Mouse (Mus musculus) CH12.LX (cell line): Measurements from ENCODE around the gene Atg101. TPM values are rescaled to one million over a fixed set of nuclear protein-coding genes. Genes with fewer than 3 reads are reported as not detected.

Experiments
- DNase-seq: peaks from one replicate; pipeline ENCODE4 v3.0.0-alpha.2; 2013; ENCODE audit errors: extremely low read depth
- H3K27ac ChIP-seq: 2 replicates; pipeline ENCODE4 v1.5.1; 2012; ENCODE audit warnings: low read depth, mild to moderate bottlenecking, control low read depth, moderate library complexity; ENCODE audit not compliant: insufficient read depth
- H3K27me3 ChIP-seq: replicated peaks from 2 replicates; pipeline ENCODE3; 2012; ENCODE audit warnings: inconsistent platforms
- H3K36me3 ChIP-seq, 2 experiments: replicated peaks in 1 of 2; 2 replicates each; pipeline versions ENCODE3 to v1.6.1; 2012; ENCODE audit warnings: inconsistent platforms in 1 of 2, low read length in 1 of 2, mild to moderate bottlenecking in 1 of 2, mixed read lengths in 1 of 2, moderate library complexity in 1 of 2; ENCODE audit not compliant: control insufficient read depth in 1 of 2, insufficient read depth in 1 of 2
- H3K4me1 ChIP-seq, 2 experiments: 2 replicates each; pipeline ENCODE4 v1.6.1; 2012; ENCODE audit warnings: inconsistent platforms in 1 of 2, moderate library complexity in 1 of 2; ENCODE audit not compliant: insufficient read depth in 2 of 2, control insufficient read depth in 1 of 2
- H3K4me2 ChIP-seq: 2 replicates; pipeline ENCODE4 v1.6.1; 2012; ENCODE audit warnings: low read depth, mild to moderate bottlenecking, control low read depth; ENCODE audit not compliant: poor library complexity, insufficient read depth, severe bottlenecking
- H3K4me3 ChIP-seq, 3 experiments: fragments of 150-350 bp in 1 of 3; sonication (generic) in 1 of 3; replicated peaks in 1 of 3; 2 replicates each; pipeline versions ENCODE3 to v1.5.1; 2011 to 2012; ENCODE audit warnings: low read depth in 2 of 3, low read length in 2 of 3, mild to moderate bottlenecking in 2 of 3, moderate library complexity in 2 of 3, control low read depth in 1 of 3, improper control_type of control experiment in 1 of 3, inconsistent platforms in 1 of 3, mixed read lengths in 1 of 3; ENCODE audit not compliant: poor library complexity in 1 of 3
- H3K79me2 ChIP-seq: replicated peaks from 2 replicates; pipeline ENCODE4 v1.6.1; 2012; ENCODE audit warnings: mild to moderate bottlenecking, moderate library complexity; ENCODE audit not compliant: control insufficient read depth, poor library complexity, insufficient read depth, severe bottlenecking; ENCODE audit errors: extremely low read depth
- H3K9ac ChIP-seq: 2 replicates; pipeline ENCODE4 v1.6.1; 2012; ENCODE audit warnings: low read depth, mild to moderate bottlenecking, control low read depth, moderate library complexity; ENCODE audit not compliant: insufficient read depth
- H3K9me3 ChIP-seq: replicated peaks from 2 replicates; pipeline ENCODE3; 2012; ENCODE audit warnings: low read length, inconsistent platforms, mixed read lengths
- BHLHE40 ChIP-seq: IDR thresholded peaks from 2 replicates; pipeline ENCODE4 v1.6.1; 2011; ENCODE audit warnings: mild to moderate bottlenecking, low read depth, low read length, improper control_type of control experiment
- CHD2 ChIP-seq: IDR thresholded peaks from 2 replicates; pipeline ENCODE4 v1.6.1; 2011; ENCODE audit warnings: low read length, improper control_type of control experiment
- CTCF ChIP-seq, 2 experiments: IDR thresholded peaks in 1 of 2; conservative IDR thresholded peaks in 1 of 2; 2 replicates each; pipeline ENCODE4 v1.5.1; 2011 to 2012; ENCODE audit warnings: low read depth in 2 of 2, low read length in 2 of 2, improper control_type of control experiment in 1 of 2, inconsistent platforms in 1 of 2, mild to moderate bottlenecking in 1 of 2, moderate library complexity in 1 of 2
- ELF1 ChIP-seq: IDR thresholded peaks from 2 replicates; pipeline ENCODE4 v1.6.1; 2014; ENCODE audit warnings: low read depth, mild to moderate bottlenecking, inconsistent platforms, low read length, improper control_type of control experiment
- EP300 ChIP-seq: IDR thresholded peaks from 2 replicates; pipeline ENCODE4 v1.6.1; 2011; ENCODE audit warnings: low read length, improper control_type of control experiment
- IRF4 ChIP-seq: IDR thresholded peaks from 2 replicates; pipeline ENCODE4 v1.6.1; 2014; ENCODE audit warnings: low read depth, mild to moderate bottlenecking, inconsistent platforms, low read length, improper control_type of control experiment
- JUN ChIP-seq: IDR thresholded peaks from 2 replicates; pipeline ENCODE4 v1.6.1; 2011; ENCODE audit warnings: low read depth, mild to moderate bottlenecking, low read length, improper control_type of control experiment, moderate library complexity; ENCODE audit not compliant: insufficient read depth
- KAT2A ChIP-seq: IDR thresholded peaks from 2 replicates; pipeline ENCODE4 v1.6.1; 2012; ENCODE audit warnings: low read length, improper control_type of control experiment, inconsistent platforms; ENCODE audit not compliant: insufficient replicate concordance
- MAFK ChIP-seq: IDR thresholded peaks from 2 replicates; pipeline ENCODE4 v1.6.1; 2011; ENCODE audit warnings: low read length, improper control_type of control experiment; ENCODE audit not compliant: insufficient replicate concordance
- MEF2A ChIP-seq: IDR thresholded peaks from 2 replicates; pipeline ENCODE4 v1.6.1; 2014; ENCODE audit warnings: low read depth, mild to moderate bottlenecking, inconsistent platforms, low read length, improper control_type of control experiment, borderline replicate concordance
- NELFE ChIP-seq: IDR thresholded peaks from 2 replicates; pipeline ENCODE4 v1.6.1; 2011; ENCODE audit warnings: low read depth, low read length, improper control_type of control experiment
- NRF1 ChIP-seq: IDR thresholded peaks from 2 replicates; pipeline ENCODE4 v1.6.1; 2014; ENCODE audit warnings: low read depth, mild to moderate bottlenecking, inconsistent platforms, low read length, improper control_type of control experiment, moderate library complexity
- PAX5 ChIP-seq: IDR thresholded peaks from 2 replicates; pipeline ENCODE4 v1.6.1; 2012; ENCODE audit warnings: low read length, inconsistent platforms, mixed read lengths
- POLR2AphosphoS2 ChIP-seq: IDR thresholded peaks from 2 replicates; pipeline ENCODE4 v1.6.1; 2011; ENCODE audit warnings: low read depth, low read length, improper control_type of control experiment
- RAD21 ChIP-seq: IDR thresholded peaks from 2 replicates; pipeline ENCODE4 v1.6.1; 2011; ENCODE audit warnings: low read depth, mild to moderate bottlenecking, low read length, improper control_type of control experiment, moderate library complexity
- SMC3 ChIP-seq: IDR thresholded peaks from 2 replicates; pipeline ENCODE4 v1.6.1; 2011; ENCODE audit warnings: low read depth, low read length, improper control_type of control experiment
- dilution Hi-C: fragments of 300-500 bp; cut with MboI; formaldehyde crosslinking; loops from 2 replicates; pipeline ENCODE4 v1.14.3; 2020; ENCODE audit warnings: low sequenced_read_pairs; ENCODE audit not compliant: extremely low pct_unique_long_range_greater_than_20kb, extremely low pct_ligation_motif_present
- in situ Hi-C: fragments of 300-500 bp; cut with MboI; formaldehyde crosslinking; loops from 3 replicates; pipeline ENCODE4 v1.14.3; 2019; ENCODE audit warnings: low sequenced_read_pairs, low pct_ligation_motif_present, low pct_unique_long_range_greater_than_20kb, mixed read lengths
- polyA plus RNA-seq: library from polyadenylated mRNA; unstranded; fragments of >175 nt; gene quantifications from 2 replicates; pipeline ENCODE4 v1.2.1, GENCODE M21; 2012; ENCODE audit warnings: low read depth; ENCODE audit not compliant: insufficient read length
- total RNA-seq, 2 experiments: library from RNA; depleted of rRNA; stranded (reverse); fragments of 300-350 nt in 1 of 2; fragments of >200 nt in 1 of 2; gene quantifications; 2 replicates each; pipeline ENCODE4 v1.2.3; 2012 to 2014

The Atg101 gene
- total and polyA plus RNA-seq, 3 experiments: 49.1 to 61.3 (median 58.8) TPM

GRCm38 (mm10) chr15:101258420-101258819 lies 25.7 kb upstream of the Atg101 start:
- H3K27me3 ChIP-seq: peaks cover 18% of the 10 kb centered on the region
- DNase-seq: no peak
- TF ChIP-seq CHD2: no peak
- TF ChIP-seq BHLHE40: peak; percentile 7; the same call in 1 of the 2 replicates
- no peak overlapping the region for H3K4me3 ChIP-seq
- dilution Hi-C loops (no loop called here), in situ Hi-C loops (no loop called here)
- no peak overlapping the region for H3K27ac ChIP-seq
- no peak overlapping the region for H3K4me2 ChIP-seq
- H3K36me3 ChIP-seq: no peaks in the 10 kb centered on the region
- no peaks in the 10 kb centered on the region for H3K79me2 ChIP-seq
- peaks cover 35 to 70% of the 10 kb centered on the region in 2 experiments for H3K4me1 ChIP-seq
- no peaks in the 10 kb centered on the region for H3K9me3 ChIP-seq
- H3K9ac ChIP-seq: no peak overlapping the region

DNA sequence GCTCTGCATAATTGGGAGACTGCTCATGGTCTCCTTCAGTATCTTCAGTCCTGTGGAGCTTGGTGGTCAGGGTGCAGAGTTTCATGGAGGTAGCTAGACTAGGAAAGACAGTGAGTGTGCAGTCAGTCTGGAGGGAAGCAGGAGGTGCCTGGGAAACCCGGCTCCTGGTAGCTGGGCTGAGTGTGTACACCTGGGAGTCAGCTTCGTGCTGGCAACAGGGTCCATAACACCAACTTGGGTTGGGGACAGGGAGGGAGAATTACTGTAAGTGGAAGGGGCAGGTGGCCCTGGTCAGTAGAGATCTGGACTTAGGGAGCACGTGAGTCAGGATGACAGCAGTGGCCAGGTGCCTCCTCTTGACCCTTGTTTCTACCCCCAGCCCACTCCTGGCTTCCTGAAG lies 24.1 kb upstream of the Atg101 start:
- Histone ChIP-seq H3K4me1 (peaks cover 29 to 58% of the 10 kb centered on the region in 2 experiments), H3K4me2 (no peak overlapping the region), H3K27me3 (peaks cover 19% of the 10 kb centered on the region), H3K27ac (no peak overlapping the region), H3K36me3 (no peaks in the 10 kb centered on the region), H3K9me3 (no peaks in the 10 kb centered on the region), H3K4me3 (no peak overlapping the region), H3K9ac (no peak overlapping the region), H3K79me2 (no peaks in the 10 kb centered on the region)
- no peak for DNase-seq
- TF ChIP-seq CTCF (conservative IDR thresholded peaks at IDR 0.05 in 1 of 2, IDR thresholded peaks at IDR 0.05 in 1 of 2; ENCODE audit: low read depth in 2 of 2, low read length in 2 of 2) (no peak), JUN (no peak), ELF1 (no peak), PAX5 (no peak), NELFE (no peak), IRF4 (no peak), BHLHE40 (no peak), KAT2A (no peak), NRF1 (no peak), POLR2AphosphoS2 (no peak), EP300 (no peak), SMC3 (no peak), MEF2A (no peak), MAFK (no peak), RAD21 (no peak)
- dilution Hi-C loops (no loop called here), in situ Hi-C loops (no loop called here)
